Comparison of ENCODE assay signal across 19 mouse cellular contexts in genomic region chr13:57806301-57806700, GRCm38 (mm10).
DNase-seq lines count a peak whose midpoint lies in the region; ATAC-seq and TF ChIP-seq lines count a peak whose summit lies in the region.
"Had no signal": no experiment of that assay in that cellular context is flagged by ENCODE, and none has a peak within 500 bp of the region (broad histone marks: within the 10 kb centered on the region; RNA-seq: fewer than 3 reads in every experiment).

No protein-coding gene starts in this region.

- no peak for TF ChIP-seq CTCF in midbrain, postnatal 0 days (IDR thresholded peaks at IDR 0.05)

- no peak overlapping the region for H3K4me2 ChIP-seq in hindbrain, embryonic 13.5 days
- H3K4me2 ChIP-seq in midbrain, embryonic 13.5 days (replicated peaks): no peak overlapping the region
- no peak overlapping the region for H3K4me2 ChIP-seq in midbrain, postnatal 0 days (ENCODE audit: low read depth, low read length, poor library complexity, severe bottlenecking)
- H3K4me2 ChIP-seq in neural tube, embryonic 15.5 days: no peak overlapping the region
- H3K4me2 ChIP-seq: embryonic facial prominence, embryonic 12.5 days; limb, embryonic 15.5 days had no signal

- ATAC-seq in hindbrain, embryonic 13.5 days (ENCODE audit: low FRiP score): no peak
- ATAC-seq in midbrain, embryonic 13.5 days: no peak
- no peak for ATAC-seq in midbrain, postnatal 0 days (ENCODE audit: low FRiP score)
- peak; percentile 20; the same call in 1 of the 2 replicates for ATAC-seq in neural tube, embryonic 15.5 days (ENCODE audit: low FRiP score)
- ATAC-seq: forebrain, postnatal 0 days; intestine, postnatal 0 days; liver, postnatal 0 days had no signal

- H3K4me1 ChIP-seq in hindbrain, embryonic 13.5 days (replicated peaks): peaks cover 22% of the 10 kb centered on the region
- H3K4me1 ChIP-seq in hindbrain, embryonic 10.5 days (replicated peaks): peaks cover 8% of the 10 kb centered on the region; the same call in 1 of the 2 replicates
- peaks cover 14% of the 10 kb centered on the region; the same call in 1 of the 2 replicates for H3K4me1 ChIP-seq in midbrain, embryonic 13.5 days (replicated peaks)
- peaks cover 5% of the 10 kb centered on the region; the same call in 1 of the 2 replicates for H3K4me1 ChIP-seq in midbrain, postnatal 0 days (ENCODE audit: insufficient read depth, low read length)
- peaks cover 11% of the 10 kb centered on the region for H3K4me1 ChIP-seq in neural tube, embryonic 15.5 days
- H3K4me1 ChIP-seq: limb, embryonic 15.5 days had no signal

- peak overlapping the region; percentile 71 for H3K27ac ChIP-seq in hindbrain, embryonic 13.5 days
- H3K27ac ChIP-seq in hindbrain, embryonic 10.5 days: no peak overlapping the region
- H3K27ac ChIP-seq in midbrain, embryonic 13.5 days: peak overlapping the region; percentile 10; the same call in 1 of the 2 replicates
- H3K27ac ChIP-seq in midbrain, postnatal 0 days (ENCODE audit: low read depth, low read length): no peak overlapping the region
- no peak overlapping the region; the same call in 1 of the 2 replicates for H3K27ac ChIP-seq in neural tube, embryonic 15.5 days (replicated peaks)
- H3K27ac ChIP-seq: embryonic facial prominence, embryonic 12.5 days; layer of hippocampus, adult 2 months; limb, embryonic 15.5 days had no signal

- no peaks in the 10 kb centered on the region for H3K27me3 ChIP-seq in hindbrain, embryonic 13.5 days
- H3K27me3 ChIP-seq in hindbrain, embryonic 10.5 days (ENCODE audit: insufficient read depth, poor library complexity, severe bottlenecking): no peaks in the 10 kb centered on the region
- no peaks in the 10 kb centered on the region for H3K27me3 ChIP-seq in midbrain, embryonic 13.5 days
- no peaks in the 10 kb centered on the region for H3K27me3 ChIP-seq in midbrain, postnatal 0 days (ENCODE audit: insufficient read depth, low read length)
- H3K27me3 ChIP-seq in neural tube, embryonic 15.5 days (replicated peaks): no peaks in the 10 kb centered on the region
- H3K27me3 ChIP-seq: embryonic facial prominence, embryonic 12.5 days; limb, embryonic 15.5 days had no signal

- H3K9me3 ChIP-seq in hindbrain, embryonic 13.5 days: no peaks in the 10 kb centered on the region
- no peaks in the 10 kb centered on the region for H3K9me3 ChIP-seq in hindbrain, embryonic 10.5 days
- no peaks in the 10 kb centered on the region for H3K9me3 ChIP-seq in midbrain, embryonic 13.5 days
- no peaks in the 10 kb centered on the region for H3K9me3 ChIP-seq in midbrain, postnatal 0 days (ENCODE audit: low read length)
- no peaks in the 10 kb centered on the region for H3K9me3 ChIP-seq in neural tube, embryonic 15.5 days (replicated peaks)
- H3K9me3 ChIP-seq: embryonic facial prominence, embryonic 12.5 days; limb, embryonic 15.5 days had no signal

- H3K9ac ChIP-seq in hindbrain, embryonic 13.5 days: no peak overlapping the region
- H3K9ac ChIP-seq in midbrain, embryonic 13.5 days (replicated peaks): no peak overlapping the region
- H3K9ac ChIP-seq in midbrain, postnatal 0 days (replicated peaks; ENCODE audit: low read length, poor library complexity, severe bottlenecking): no peak overlapping the region
- no peak overlapping the region for H3K9ac ChIP-seq in neural tube, embryonic 15.5 days (replicated peaks)
- H3K9ac ChIP-seq: embryonic facial prominence, embryonic 12.5 days; forebrain, postnatal 0 days; limb, embryonic 15.5 days; liver, postnatal 0 days had no signal

- H3K36me3 ChIP-seq in hindbrain, embryonic 13.5 days: no peaks in the 10 kb centered on the region
- H3K36me3 ChIP-seq in hindbrain, embryonic 10.5 days: no peaks in the 10 kb centered on the region
- H3K36me3 ChIP-seq in midbrain, embryonic 13.5 days: no peaks in the 10 kb centered on the region
- no peaks in the 10 kb centered on the region for H3K36me3 ChIP-seq in midbrain, postnatal 0 days (ENCODE audit: insufficient read depth, low read length)
- no peaks in the 10 kb centered on the region for H3K36me3 ChIP-seq in neural tube, embryonic 15.5 days
- H3K36me3 ChIP-seq: embryonic facial prominence, embryonic 12.5 days; limb, embryonic 15.5 days had no signal

- H3K4me3 ChIP-seq in hindbrain, embryonic 13.5 days: no peak overlapping the region
- no peak overlapping the region for H3K4me3 ChIP-seq in hindbrain, embryonic 10.5 days
- no peak overlapping the region for H3K4me3 ChIP-seq in midbrain, embryonic 13.5 days (replicated peaks)
- H3K4me3 ChIP-seq in midbrain, postnatal 0 days (ENCODE audit: low read depth, low read length): no peak overlapping the region
- H3K4me3 ChIP-seq in neural tube, embryonic 15.5 days (replicated peaks): no peak overlapping the region
- H3K4me3 ChIP-seq: embryonic facial prominence, embryonic 12.5 days; layer of hippocampus, adult 2 months; limb, embryonic 15.5 days; myocyte had no signal

- DNase-seq in hindbrain, embryonic 10.5 days (ENCODE audit: low spot score): no peak
- DNase-seq in midbrain, postnatal 0 days (ENCODE audit: low spot score): no peak
- DNase-seq in cerebellum, postnatal 10 days: peak; percentile 83 to 94
- no peak for DNase-seq in lung, postnatal 10 days
- no peak for DNase-seq in ovary, postnatal 36 days (ENCODE audit: low spot score)
- DNase-seq: adrenal gland, adult 2 months; forebrain, postnatal 0 days; heart, postnatal 4 days; liver, postnatal 0 days; lung, postnatal 36 days; thymus, adult 18-20 months had no signal

- WGBS in hindbrain, embryonic 13.5 days: 66% methylated on average over 6 of the region's 6 CpGs
- 79% methylated on average over 6 of the region's 6 CpGs for WGBS in hindbrain, embryonic 10.5 days
- WGBS in midbrain, embryonic 13.5 days: 68% methylated on average over 6 of the region's 6 CpGs
- 49% methylated on average over 6 of the region's 6 CpGs for WGBS in midbrain, postnatal 0 days
- WGBS in neural tube, embryonic 15.5 days: 54% methylated on average over 6 of the region's 6 CpGs

Comparison
In these comparisons a context has a peak if more than half of its experiments do, and no peak if none do; other contexts are left out.
1. H3K27ac ChIP-seq: peak in hindbrain, embryonic 13.5 days (single experiment) and midbrain, embryonic 13.5 days (single experiment); none in hindbrain, embryonic 10.5 days (single experiment), midbrain, postnatal 0 days (single experiment) and neural tube, embryonic 15.5 days (single experiment).
2. DNase-seq: peak in cerebellum, postnatal 10 days (2 of 2); none in hindbrain, embryonic 10.5 days (single experiment), midbrain, postnatal 0 days (single experiment), lung, postnatal 10 days (single experiment) and ovary, postnatal 36 days (single experiment).